Mouse (Mus musculus) embryo, embryonic 10.5 days (tissue): ENCODE measurements around the gene Ggn.
"Not testable (repeated sequence)": the region's sequence is repeated elsewhere in the genome, so short reads cannot be mapped to it uniquely, and the experiment has no call there.

ENCODE experiments used
- DNase-seq: peaks from one replicate; pipeline ENCODE4 v3.0.0-alpha.2; 2015; ENCODE audit warnings: low spot score

Gene Ggn

GRCm38 (mm10) chr7:29212775-29213560 is 43.0 kb downstream of the Ggn start:
- DNase-seq: not testable (repeated sequence)

DNA sequence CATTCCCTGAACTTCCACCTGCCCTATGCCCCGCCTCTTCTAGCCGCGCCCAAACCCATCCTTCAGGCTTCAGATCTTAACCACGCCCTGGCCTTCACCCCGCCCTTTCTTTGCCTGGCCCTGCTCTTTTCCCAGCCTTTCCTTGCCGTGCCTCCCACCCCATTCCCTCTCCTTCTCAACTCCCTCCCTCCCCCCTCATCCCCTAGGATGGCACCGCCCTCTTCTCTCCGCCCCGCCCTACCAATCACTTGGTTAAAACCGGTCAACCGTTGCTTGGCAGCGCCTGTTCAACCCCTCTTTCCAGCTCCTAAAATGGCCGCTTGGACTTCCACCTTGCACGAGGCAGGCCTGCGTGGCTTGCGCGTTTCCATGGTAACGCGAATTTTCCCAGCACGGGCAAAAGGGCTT is 43.7 kb downstream of the Ggn start, which contains the start of gene Catsperg1:
TSS of gene Catsperg1 (minus strand) at position 361 of the 408 bp plus-strand sequence.
- DNase-seq: peak; percentile 87

- DNase-seq: no peak
Observed at GRCm38 (mm10) chr7:29214236-29214635, 44.2 kb downstream of the Ggn start.

GRCm38 (mm10) chr7:29214846-29215245 is 44.8 kb downstream of the Ggn start:
- no peak for DNase-seq
